Mouse (Mus musculus) embryo, embryonic 10 days (tissue): Measurements from ENCODE around the gene Taf12.
"Not testable (repeated sequence)": the region's sequence is repeated elsewhere in the genome, so short reads cannot be mapped to it uniquely, and the experiment has no call there.

Source experiments
- DNase-seq: peaks from one replicate; pipeline ENCODE4 v3.0.0-alpha.2; 2015; ENCODE audit warnings: low spot score

The Taf12 gene

DNA sequence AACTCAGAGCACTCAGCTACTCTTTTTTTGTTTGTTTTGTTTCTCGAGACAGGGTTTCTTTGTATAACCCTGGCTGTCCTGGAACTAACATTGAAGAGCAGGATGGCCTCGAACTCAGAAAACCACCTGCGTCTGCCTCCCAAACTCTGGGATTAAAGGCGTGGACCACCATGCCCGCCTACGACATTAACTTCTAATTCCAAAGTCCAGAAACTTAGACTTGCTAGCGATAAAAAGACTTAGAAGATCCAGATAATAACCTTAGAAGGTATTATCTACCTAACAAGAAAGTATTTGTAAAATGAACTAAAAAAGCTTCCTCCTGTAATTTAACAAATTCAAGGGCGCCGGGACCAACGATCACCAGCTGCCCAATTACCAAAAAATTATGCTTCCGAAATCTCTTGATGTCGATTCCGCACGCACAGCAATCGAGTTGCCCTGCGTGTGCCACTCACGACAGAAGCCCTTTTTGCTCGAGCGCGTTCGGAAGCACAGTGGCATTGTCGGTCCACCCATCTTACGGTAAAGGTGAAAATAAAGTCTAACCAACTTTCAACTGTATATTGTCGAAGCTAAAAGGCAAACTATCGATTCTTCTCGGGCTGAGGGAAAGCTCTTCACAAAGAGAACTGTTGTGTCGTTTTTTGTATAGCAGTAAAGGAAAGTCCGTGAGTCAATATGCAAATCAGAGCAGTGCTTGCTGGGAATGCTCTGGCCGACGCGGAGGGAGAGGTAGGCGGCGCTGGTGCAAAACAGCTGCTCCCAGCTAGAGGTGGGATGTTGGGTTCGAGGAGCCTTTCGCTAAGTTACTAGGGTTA lies 4.2 kb upstream of the Taf12 start:
- DNase-seq, result peak; percentile 94

DNA sequence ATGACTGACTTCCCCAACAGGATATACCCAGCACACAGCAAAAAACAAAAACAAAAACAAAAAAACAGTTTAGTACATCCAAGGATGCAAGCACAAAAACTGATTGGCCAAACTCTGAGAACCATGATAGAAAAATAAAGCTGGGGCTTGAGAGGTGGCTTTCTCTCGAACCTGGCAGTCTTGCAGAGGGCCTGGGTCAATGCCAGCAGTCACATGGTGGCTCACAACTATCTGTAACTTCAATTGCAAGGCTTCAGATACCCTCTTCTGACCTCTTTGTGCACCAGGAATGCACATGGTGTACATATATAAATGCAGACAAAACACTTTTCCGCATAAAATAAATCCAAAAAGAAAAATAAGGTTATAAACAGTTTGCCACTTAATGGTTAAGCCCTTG lies 1.0 kb upstream of the Taf12 start:
- no peak for DNase-seq

DNA sequence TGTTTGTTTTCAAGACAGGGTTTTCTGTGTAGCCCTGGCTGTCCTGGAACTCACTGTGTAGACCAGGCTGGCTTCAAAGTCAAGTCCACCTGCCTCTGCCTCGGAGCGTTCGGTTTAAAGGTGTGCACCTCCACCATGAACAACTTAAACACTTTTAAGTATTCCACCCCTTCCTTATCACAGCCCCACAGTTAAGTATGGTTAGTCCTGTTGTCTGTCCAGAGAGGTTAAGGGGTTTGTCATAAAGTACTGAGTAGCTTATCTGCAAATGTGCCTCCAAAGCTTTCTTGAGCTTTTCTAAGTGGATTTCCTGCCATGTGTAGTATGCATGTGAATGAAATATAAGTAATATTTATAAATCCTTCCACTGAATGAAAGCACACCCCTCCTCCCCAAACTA lies 1.8 kb downstream of the Taf12 start:
- DNase-seq, result no peak

DNA sequence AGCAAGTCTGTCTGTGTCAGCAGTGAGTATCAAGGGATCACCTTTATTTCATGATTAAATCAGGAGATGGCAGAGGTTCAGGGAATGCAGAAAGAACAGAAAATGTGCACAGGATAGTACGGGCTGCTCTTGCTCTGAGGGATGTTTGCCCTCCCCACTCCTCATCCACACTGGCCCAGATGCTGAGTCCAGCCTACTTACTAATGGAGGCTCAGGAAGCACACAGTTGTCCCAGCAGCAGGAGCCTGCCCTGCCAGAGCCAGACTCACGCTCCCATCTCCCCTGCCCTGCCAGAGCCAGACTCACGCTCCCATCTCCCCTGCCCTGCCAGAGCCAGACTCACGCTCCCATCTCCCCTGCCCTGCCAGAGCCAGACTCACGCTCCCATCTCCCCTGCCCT lies 14.7 kb downstream of the Taf12 start:
- DNase-seq, result not testable (repeated sequence)

DNA sequence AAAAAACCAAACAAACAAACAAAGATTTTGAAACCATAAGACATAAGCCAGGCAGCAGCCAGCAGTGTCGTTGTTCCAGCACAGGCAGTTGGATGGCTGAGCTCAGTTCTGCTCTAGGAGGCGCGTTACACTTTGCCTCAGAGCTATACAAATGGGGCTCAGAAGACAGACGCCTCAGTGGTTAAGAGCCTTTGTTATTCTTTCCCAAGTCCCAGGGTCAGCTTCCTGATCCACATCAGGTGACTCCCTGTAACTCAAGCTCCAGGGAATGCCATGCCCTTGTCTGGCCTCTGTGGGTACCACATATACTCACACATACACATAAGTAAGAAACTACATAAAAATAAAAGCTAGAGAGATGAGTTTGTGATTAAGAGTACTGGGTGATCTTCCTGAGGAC lies 16.9 kb downstream of the Taf12 start:
- no peak for DNase-seq

DNA sequence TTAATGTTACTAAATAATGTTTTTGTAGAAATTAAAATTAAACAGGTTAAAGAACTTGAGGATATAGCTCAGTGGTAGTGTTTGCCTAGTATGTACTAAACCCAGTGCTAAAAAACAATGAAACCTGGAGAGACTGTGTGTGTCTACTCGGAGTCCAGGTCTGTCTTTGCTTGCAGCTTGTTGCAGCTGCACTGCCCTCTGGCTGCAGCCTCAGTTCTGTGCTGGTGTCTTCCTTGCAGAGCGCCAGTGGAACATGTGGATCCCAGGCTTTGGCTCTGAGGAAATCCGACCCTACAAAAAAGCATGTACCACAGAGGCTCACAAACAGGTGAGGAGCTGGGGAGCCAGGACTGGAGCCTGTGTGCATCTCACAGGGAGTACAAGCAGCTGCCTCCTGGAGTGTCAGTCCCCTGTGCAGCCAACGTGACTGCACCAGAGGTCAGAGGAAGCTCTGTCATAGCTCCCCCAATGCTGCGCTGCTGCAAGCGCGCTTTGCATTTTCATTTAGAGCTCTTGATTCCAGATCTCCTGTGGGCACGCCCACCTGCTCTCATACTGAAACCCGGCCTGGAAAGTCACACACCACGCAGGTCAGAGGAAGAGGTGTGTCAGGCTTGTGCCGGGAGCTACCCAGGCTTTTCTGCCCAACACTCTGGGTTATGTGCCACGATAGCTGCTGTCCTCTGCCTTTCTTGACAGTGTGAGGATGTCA lies 17.6 kb downstream of the Taf12 start:
- no peak for DNase-seq

DNA sequence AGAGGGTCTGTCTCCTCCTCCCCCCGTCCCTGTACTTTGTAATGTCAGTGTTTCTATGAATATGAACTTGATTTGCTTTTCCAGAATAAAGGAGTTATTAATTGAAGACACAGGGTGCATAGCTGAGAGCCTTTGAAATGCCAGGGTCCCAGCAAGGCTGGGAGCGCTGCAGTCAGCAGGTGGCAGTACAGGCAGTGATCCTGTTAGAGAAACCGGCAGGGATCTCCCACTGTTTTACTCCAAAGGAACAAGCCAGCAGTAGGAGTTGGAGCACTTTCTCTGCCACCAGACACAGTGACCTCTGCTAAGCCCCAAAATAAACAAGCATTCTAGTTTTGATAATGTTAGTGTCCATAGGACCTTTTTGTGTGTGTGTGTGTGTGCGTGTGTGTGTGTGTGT lies 18.8 kb downstream of the Taf12 start:
- peak; percentile 60 for DNase-seq

DNA sequence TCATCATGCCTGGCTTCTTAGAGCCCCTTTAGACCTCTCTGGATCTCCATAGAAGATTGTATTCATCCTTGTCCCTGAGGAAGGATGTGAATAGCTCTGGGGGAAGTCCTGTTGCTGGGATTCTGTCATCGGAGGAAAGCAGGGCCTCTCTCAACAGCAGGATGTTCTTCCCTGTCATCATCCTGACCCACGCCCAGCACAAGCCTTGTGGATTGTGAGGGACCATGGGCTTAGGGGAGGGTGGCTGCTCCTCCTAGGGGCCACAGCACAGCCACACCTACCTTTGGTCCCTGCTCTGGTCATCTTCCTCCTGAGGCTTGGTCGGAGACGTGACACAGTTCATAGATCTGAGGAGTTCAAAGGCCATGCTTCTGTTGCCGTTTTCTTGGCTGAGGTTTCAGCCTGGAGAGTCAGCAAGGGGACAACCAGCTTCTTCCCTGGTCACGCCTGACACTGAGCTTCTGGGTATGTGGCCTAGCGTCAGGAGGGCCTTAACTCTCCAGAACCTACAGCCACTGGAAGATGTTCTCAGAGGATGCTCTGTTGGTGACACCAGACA lies 19.6 kb downstream of the Taf12 start:
- no peak for DNase-seq

DNA sequence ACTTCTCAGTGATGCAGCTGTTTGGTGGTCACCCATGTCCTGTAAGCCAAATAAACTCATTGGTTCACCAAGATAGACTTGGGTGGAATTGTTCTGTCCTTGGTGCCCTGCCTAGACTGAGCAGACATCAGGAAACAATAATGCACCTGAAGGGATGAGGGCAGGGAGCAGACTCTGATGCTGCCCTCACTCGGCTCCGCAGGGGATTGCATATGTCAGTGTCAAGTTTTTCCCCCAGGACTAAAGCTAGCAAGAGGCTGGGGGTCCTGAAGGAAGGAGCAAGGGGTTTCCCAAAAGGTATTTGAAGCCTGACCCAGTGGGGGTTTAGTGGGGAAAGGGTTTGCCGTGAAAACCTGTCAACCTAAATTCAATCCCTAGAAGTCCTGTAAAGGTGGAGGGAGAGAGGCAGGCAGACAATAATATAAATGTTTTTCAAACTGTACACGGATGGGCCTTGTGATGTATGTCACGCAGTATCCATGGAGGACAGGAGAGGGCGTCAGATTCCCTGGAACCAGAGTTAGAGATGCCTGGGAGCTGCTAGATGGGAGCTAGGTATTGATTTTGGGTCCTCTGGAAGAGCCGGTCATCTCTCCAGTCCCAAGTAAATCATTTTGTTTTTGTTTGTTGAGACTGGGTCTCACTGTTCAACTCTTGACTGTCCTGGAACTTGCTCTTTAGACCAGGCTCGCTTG lies 21.7 kb downstream of the Taf12 start:
- DNase-seq, result no peak

DNA sequence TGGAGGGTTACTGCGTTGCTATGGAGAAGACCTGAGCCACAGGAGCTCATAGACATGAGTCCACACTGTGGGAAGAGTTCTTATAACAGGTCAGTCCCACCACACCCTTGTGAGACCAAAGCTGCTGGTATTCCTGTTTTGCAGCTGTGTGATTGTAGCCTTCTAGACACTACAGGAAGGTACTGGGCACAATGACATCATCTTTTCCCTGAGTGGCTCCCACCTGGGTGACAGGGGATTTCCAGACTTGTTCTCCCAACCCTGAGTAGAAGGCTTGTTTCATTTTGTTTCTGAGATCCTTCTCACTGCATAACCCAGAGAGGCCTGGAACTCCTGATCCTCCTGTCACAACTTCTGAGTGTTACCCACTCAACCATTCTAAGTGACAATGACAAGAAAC lies 25.7 kb downstream of the Taf12 start:
- no peak for DNase-seq

DNA sequence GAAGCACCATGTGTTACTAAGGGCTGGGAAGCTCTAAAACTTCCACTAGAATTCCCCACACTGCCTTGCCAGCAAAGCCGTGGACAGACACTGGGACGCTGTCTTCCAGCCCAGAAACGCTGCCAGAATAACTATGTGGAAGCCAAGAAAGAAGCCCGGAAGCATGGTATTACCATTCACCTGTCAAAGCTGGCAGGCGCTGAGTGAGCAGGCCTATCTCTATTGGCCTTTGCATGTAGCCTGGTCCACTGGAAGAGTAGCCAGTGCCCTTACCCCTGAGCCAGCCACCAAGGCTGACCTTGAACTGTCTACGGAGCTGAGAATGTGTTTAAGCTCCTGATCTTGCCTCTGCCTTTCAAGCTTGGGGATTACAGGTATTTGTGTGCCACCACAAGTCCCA lies 27.3 kb downstream of the Taf12 start:
- no peak for DNase-seq

DNA sequence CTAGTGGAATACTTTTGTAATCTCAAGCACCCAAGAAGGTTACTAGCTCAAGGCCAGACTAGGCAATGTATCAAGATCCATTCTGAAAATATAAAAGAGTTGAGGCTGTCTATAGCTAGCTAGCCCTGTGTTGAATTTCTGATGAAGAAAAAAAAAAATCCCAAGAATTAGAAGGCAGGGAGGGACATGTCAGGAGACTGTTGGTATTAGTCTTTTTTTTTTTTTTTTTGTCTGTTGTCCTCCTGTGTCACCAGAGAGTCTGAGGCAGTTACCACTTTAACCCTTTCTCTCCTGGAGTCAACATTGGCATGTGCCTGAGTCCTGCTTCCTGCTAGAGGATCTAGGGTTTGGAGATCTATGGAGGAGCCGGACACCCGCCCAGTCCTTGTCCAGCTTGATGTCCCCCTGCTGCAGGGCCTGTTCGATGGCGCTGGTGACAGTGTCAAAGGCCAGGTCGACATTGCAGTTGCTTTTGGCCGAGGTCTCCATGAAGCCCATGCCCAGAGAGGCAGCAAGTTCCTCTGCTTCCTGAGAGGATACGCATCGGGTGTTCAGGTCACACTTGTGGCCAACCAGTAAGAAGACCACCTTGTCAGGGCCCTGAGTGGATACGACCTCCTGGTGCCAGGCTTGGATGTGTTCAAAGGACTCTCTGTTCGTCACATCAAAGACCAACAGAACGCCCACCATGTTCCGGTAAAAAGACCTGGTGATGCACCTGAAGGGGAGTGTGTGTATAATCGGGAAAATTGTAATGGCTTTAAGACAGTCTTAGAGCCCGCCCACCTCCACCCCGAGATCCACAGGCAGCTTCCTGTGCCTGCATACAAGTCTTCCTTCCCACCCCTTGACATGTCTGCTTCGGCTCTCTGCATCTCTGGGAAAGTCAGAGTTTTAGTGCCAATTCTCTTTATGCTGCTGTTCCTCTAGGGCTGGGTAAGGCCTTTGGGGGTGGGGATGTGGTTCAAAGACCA lies 28.1 kb downstream of the Taf12 start:
- DNase-seq, result no peak

DNA sequence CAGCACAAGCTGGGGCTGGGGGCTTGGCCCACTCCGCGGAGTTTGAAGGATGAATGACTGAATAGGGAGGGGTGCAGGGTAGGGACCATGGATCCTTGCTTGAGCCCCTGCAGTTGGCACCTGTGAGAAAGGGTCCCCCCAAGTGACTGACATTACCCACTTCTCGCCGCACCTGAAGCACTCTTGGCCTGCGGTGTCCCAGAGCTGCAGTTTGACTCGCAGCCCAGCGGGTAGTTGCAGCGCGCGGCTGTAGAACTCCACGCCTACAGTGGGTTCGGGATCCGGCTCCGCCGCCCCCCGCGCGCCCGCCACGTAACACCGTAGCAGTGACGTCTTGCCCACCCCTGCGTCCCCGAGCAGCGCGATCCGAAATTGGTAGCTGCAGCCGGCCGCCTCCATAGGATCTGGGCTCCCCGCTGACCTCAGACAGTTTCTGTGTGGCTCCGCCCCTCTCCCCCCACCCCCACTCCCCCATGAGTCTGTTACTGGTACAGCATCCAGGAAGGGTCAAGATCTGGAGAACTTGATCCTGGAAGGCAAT lies 28.8 kb downstream of the Taf12 start, which contains the start of gene Rab42:
Gene Rab42 (minus strand): TSS at position 447 of the 541 bp plus-strand sequence.
- peak; percentile 76 for DNase-seq

DNA sequence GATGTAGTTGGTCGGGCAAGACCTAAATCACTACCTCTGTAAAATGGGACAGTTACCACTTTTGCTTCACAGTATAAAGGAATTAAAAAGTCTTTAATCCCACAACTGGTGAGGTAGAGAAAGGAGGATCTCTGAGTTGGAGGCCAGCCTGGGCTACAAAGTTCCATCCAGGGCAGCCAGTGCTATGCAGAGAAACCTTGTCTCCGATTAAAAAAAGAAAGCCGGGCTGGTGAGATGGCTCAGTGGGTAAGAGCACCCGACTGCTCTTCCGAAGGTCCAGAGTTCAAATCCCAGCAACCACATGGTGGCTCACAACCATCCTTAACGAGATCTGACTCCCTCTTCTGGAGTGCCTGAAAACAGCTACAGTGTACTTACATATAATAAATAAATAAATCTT lies 29.3 kb downstream of the Taf12 start:
- DNase-seq, result not testable (repeated sequence)

DNA sequence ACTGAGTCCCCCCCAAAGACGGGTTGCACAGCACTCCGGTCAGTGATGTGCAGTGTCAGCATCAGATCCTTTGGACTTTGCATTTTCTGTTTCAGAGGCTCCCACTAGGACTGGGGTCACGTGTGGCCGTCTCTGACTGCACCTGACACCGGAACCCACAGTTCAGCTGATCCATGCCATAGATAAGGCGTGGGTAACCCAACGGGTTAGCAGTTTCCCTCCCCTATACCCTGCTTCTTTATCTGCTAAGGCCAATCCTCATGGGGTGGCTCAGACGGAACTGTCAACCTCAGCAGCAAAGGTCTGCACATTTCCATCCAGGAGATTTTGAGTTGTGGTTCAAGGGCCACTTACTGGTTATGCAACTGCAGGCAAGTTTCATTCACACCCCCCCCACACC lies 31.1 kb downstream of the Taf12 start:
- no peak for DNase-seq

DNA sequence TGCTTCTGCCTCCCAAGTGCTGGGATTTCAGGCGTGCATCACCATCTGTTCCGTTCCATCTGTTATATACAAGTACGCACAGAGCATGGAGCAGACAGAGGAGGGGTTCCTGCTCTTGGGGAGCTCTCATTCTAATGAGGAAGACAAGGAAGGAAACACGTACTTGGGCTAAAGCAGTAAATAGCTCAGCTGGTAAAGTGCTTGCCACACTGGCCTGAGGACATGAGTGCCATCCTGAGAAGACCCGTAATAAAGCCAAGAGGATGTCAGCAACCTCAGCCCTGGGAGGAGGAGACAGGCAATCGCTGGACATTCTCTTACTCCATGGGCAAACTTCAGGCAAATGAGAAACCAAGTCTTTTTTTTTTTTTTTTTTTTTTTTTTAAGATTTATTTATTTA lies 31.8 kb downstream of the Taf12 start:
- DNase-seq, result no peak

DNA sequence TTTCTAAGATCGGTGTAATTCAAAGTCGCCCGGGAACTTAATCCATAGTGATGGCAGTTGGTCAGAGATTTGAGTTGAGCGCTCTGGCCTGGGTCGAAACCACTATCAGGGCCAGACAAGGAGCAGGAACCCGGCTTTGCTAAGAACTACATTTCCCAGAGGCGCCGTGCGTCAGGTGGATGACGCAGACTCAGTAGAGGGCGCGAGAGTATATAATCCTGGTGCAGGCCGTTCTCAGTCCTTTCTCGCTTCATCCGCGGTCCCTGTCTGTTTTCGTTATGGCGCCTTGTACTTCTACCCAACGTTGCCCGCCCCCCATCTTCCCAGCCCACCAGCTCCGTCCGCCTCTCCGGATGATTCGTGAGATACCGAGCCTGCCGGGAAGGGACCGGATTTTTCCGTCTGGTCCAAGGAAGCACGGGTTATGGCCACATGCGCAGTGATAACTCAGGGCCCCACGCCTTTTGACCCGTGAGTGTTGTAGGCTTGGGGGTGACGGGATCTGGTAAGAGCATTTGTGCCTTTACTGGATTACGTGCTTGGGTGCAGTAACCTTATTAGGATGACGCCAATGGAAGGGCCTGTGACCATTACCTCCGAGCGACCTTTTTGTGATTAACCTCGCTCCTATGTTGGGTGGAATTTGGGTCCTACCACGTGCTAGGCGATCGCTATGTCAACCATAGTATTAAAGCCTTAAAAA lies 34.4 kb downstream of the Taf12 start:
- DNase-seq, result peak; percentile 97

DNA sequence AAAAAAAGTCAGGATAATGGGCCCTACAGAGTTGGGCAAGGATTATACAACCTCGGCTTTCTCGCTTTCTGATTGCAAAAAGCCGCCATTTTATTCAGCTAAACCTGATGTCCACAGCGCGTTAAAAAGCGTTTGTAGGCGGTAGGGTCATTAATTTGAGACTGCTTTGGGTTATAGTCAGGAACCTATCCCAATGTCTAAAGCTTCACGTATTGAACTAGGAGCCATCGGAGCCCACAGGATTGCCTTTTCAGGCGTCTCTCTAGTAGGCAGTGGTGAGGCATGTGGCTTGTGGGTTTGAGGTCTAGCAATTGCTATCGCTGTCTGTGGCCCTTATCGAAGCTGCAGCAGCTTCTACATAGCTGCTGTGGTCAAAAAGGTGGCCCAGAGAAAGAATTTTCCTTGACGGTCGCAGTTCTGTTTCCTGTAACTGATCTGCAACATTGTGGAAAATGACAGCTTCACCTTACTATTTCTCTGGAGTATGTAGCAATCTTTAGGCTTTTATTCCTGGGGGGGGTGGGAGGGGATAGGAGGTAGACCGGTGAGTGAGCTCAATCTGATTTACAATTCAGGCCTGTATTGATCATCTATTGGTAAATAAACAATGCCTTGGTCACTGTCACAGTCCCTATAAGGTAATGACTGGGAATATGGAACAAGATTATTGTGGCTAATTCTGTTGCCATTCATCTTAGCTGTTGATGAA lies 35.1 kb downstream of the Taf12 start:
- no peak for DNase-seq

DNA sequence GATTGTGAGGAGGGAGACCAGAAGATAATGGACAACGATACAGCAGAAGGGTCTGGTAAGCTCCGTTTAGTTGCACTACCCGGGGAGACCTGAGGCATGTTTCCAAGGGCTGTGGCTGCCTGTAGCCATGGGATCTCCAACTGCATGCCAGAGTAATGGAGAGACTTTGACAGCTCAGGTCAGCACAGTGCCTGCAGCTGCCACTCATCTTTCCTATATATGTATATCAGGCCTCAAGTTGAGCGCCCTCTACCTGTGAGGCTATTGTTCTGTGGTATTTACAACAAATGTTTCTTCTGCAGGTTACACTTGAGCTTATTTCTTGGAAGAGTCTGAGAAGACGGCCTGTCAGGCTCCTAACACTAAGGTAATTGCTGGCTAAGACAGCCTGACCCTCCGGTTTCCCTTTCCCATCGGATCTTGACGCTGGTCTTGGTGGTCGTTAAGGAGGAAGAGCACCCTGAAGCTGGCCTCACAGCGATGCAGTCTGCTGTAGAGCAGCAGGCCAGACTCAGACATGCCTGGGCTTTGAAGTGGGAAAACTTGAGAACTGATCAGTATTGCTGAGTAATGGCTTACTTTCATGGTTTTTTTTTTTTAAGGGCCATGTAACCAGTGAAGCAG lies 35.8 kb downstream of the Taf12 start:
- DNase-seq, result peak; percentile 61
